Mouse (Mus musculus) spleen, postnatal 4 days (tissue): Measurements from ENCODE around the gene Ncs1.

ENCODE experiments used
- DNase-seq, 2 experiments: peaks; one replicate each; pipeline ENCODE4 v3.0.0; 2022; ENCODE audit warnings: low spot score in 2 of 2

The Ncs1 gene

DNA sequence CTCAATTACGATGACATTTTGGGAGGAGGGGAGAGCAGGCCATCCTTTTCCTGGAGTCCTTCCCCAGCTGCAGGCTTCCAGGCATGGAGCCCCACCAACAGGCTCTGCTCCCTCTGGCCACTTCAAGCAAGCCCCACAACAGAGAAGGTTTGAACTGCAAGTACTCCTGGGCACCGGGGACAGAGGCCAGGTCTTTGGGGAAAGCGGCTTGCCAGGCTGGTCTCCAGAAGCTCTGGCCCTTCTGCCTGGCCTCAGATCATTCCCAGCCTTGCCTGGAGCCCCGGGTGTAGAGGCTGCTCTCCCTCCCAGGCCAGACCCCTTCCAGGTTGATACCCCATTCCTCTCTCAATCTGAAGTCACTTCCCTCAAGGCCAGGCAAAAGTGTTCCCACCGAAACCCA lies 572 bp upstream of the Ncs1 start:
- no peak for DNase-seq

DNA sequence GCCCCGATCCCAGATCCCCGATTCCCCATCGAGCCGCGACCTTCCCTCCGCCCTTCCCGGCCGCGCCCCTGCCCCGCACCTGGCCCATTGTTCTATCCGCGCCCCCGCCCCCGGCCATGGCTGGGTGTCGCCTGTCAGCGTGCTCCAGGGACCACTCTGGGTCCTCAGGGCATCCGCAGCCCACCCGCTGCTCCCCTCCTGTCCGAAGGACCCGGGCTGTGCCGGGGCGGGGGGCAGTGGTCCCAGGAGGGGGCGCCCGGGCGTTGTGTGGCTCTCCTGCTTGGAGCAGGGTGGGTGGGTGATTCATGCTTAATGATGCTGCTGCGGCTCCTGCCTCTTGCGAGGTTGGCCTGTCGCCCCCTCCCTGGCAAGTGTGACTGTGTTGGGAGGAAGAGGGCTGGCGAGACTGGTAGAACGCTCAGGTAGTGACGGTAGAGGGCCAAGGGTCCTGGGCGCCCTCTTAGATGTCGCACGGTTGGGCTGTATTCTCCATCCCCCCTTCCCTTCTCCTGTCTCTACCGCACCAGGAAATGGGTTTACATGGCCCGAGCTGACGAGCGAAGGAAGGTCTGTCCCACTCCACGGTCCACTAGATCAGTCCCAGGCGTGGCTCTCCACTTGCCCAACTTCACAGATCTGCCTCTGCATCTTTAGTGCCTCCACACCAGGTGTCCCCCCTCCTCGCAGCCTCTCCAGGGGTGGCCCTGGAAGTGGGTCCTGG lies 788 bp downstream of the Ncs1 start:
- DNase-seq = no peak

DNA sequence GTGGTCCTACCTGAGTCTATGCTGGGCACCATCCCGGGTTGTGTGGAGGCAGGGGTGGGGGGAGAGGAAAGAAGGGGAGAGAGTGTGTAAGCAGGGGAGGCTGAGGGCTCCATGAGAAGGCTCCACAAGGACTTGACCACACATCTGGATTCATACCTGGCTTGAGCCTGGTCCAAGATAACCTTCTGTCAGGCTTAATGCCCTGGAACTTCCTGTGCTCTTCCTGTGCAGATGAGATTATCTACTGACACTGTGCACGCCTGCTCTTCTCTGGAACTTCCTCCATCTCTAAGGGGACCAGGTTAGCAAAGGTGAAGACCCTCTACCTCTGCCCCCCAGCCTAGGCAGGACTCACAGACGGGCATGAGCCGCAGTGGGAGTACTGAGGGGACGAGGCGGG lies 3.2 kb downstream of the Ncs1 start:
- DNase-seq = no peak

DNA sequence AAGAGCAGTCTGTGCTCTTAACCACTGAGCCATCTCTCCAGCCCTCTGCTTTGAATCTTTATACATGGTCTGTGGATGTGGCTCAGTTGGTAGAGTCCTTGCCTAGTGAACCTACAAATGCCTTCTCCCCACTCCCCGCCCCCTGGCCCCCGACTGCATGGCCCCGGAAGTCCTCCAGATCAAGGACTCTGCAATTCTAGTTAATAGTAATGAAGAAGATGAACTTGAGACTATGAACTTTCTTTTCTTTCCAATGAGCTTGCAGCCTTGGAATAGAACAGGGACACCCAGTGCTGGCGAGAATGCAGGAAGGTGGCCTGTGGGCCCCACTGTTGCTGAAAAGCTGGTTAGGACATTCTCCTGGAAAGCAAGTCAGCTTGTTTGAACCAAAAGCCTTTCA lies 6.5 kb downstream of the Ncs1 start:
- DNase-seq = no peak

DNA sequence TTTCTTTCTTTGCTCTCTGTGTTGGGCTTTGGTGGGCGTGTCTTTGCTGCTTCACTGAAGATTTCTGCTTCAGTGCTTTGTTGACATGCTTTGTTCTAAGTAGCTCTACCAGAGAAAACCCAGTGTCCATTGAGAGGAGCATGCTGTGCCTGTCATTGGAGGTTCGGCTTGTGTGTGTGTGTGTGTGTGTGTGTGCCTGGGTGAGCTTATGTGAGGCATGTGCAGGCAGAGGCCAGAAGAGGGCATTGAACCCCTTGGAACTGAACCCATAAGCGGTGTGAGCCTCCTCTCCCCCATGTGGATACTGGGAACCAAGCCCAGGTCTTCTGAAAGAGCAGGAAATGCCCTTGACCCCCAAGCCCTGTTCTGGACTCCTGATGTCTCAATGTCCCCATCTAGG lies 7.8 kb downstream of the Ncs1 start:
- DNase-seq = no peak

DNA sequence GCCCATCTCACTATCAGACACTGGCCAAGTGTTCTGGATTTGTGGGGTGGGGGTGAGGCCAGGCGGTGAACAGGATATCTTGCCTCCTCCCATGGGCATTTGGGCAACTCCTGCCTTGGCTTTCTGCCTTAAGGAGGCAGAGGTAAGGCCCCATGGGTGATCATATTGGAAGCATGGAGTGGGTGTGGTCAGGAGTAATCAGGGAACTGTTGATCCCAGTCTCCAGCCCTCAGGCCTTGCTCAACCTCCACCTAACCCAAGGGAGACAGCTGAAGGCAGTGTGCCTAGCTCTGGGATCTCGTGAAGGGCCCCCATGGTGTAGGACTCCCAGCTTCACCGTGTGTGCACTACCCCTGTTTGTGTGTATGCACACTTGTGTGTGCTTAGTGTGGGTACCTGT lies 9.2 kb downstream of the Ncs1 start:
- DNase-seq = no peak

DNA sequence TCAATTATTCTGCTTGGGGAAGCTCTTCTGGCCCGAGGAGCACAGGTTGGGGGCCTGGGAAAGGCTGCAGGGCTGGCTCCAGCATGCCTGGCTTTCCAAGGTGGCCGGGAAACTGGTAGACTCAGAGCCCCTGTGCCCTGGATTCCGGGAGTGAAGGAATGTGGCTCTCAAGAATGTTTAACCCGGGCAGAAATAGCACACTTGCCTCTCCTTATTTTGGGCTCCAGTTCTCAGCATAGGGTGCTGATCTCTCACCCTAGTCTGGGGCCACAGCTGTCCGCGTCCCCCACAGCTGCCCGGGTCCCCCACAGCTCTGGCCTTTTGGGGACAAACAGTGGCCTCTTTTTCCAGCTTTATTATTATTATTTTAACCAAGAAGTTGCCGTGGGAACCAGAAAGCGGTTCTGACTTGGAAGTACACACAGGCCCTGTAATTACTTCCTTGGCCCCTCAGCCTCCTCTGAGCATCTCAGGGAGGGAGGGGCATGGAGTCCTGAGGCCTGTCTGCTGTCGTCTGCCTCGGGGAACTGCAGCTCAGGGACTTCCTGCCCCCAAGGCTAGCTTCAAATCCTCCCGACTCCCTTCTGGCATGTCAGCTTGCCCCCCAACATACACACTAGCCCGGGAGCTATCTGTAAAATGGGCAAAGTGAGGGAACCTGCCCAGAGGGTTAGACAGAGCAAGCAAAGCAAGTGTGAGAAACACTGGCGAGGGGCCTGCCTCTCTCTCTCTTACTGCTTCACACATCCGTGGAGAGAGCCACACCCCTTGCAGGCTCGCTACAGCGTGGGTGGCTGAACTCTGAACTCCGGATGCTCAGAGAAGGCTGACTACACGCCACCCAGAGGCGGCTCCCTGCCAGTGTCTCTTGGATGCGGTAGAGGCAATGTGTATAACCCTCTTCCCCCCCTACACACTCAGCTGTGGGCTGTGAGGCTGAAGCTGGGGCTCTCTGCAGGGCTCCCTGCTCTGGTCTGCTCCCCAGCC lies 10.6 kb downstream of the Ncs1 start:
- peak; percentile 71 to 79 for DNase-seq

DNA sequence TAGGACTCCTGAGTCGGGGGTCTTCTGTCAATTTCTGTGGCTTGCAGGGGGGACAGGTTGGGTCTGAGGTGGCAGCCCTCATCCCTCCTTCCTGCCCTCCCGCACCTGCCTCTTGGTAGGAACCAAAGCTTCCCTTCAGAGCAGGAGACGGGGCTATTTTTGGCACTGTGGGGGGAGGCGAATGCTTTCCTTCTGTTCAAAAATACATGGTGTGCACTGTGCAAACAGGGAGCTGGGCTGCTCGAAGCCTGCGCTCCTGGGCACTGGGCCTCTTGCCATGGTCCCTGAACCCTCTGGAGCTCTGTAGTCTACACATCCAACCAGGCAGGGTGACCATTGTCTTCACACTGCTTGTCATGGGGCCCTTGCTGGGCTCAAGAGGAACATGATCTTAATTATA lies 11.5 kb downstream of the Ncs1 start:
- no peak for DNase-seq

DNA sequence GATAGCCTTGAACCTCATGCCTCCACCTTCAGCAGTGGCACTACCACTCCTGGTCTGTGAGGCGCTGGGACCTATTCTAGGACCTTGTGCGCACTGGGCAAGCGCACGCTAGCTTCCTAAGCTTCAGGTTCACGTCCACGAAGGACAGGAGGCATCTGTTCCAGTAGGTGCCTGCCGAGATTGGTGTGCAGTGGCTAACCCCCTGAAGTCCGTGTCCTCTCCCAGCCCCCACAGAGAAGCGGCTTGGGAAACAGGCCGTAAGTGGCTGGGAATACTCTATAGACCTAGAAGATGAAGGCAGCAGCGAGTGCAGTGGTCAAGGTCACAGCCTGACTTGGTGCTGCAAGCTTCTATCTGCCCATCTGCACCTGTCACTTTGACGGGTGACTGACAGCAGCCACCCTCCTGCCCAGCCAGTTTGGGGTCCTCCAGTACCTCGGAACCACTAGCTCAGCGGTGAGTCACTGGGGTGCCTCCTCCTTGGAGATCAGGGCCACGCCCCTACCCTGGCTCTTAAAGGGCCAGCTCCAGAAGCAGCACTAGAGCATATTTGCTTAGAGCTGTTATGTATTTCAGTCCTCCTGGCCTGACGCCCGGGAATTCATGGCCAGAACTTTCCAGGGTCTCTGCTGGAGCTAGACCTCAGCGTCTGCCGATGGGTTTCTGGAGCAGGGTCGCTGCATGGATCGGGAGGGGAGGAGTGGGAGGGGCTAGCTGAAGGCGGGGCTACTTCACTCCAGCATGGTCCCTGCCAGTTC lies 13.2 kb downstream of the Ncs1 start:
- peak in 1 of 2 experiments; percentile 46 for DNase-seq

DNA sequence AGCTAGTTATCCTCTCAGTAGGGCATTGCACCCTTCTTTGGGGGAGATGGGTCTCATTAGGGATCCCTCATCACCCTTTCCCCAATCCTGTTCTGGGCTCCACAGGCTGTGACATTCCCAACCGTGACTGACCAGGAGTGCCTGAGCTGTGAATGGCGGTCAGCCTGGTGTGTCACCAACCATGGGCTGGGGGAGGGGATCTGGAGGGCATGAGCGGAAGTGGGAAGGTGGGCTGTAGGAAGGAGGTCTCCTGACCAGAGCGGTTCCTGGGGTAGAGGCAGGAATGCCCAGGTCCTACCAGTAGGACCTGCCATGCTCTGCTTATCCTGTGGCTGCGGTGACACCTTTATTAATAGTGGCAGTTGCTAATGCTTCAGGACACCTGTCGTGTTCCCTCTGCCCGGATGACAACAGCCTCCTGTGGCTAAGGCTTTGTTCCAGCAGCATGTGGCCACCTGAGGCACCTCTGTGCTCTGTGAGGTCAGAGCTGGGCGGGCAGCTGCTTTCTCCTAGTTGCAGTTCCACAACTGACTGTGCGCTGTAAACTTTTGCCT lies 13.8 kb downstream of the Ncs1 start:
- DNase-seq = no peak

DNA sequence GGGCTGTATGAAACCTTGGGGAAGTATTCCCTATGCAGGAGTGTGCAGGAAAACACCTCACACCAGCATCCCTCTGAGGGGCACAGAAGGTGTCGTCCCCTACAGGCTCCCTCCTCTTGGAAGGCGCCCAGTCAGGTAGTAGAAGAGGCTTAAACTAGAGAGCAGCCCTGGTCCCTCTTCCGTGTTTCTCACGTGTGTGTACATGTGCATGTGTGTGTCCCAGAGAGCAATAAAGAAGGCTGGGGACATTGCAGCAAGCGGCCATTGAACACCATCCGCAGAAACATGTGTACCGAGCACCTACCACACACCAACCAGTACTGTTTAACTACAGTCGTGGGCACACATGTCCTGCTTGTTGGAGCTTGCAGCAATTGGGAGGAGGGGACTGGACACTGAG lies 14.9 kb downstream of the Ncs1 start:
- DNase-seq = no peak

DNA sequence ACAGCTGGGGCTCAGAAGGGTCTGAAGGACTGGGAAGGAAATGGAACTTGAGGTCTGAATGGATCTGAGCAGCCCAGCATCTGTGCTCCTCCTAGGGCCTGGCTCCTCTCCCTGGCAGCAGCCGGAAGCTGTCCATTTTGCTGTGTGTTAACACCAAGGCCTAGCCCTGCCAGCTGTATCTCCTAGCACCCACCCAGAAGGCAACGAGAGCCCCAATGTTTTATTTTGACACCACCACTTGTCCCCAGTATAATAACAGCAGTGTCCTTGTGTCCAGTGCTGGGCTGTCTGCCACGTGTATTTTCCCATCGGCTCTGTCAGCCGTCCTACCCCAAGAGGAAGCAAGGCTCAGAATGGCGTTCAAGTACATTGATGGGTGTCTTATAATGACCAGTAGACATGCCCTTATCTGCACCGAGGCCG lies 17.4 kb downstream of the Ncs1 start:
- no peak for DNase-seq

DNA sequence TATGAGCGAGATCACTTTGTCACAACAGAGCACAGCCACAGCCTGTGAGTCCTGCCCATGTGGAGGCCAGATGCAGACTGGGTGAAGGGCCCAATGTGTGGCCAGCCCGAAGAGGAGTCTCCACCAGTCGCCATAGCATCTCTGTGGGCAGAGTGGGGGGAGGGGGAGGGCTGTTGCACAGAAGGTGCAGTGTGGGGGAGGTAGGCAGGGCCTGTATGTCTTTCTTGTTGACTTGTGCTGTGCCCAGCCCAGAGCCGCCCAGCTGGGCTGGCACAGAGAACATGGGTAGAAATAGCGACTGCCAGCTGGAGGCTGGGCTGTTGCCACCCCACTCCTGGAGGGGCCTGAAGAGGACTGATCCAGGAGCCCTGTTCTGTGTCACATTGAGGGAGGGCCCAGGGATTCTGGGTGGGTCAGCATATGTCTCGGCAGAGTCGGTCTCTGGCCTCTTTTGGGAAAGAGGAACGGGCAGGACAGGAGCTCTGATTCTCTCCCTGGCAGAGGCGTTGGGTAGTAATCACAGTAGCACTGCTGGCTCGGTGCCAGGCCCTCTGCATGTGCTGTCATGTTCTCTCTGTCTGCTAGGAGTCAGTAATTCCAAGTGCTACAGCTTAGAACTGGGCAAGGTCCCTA lies 18.2 kb downstream of the Ncs1 start:
- DNase-seq = no peak

DNA sequence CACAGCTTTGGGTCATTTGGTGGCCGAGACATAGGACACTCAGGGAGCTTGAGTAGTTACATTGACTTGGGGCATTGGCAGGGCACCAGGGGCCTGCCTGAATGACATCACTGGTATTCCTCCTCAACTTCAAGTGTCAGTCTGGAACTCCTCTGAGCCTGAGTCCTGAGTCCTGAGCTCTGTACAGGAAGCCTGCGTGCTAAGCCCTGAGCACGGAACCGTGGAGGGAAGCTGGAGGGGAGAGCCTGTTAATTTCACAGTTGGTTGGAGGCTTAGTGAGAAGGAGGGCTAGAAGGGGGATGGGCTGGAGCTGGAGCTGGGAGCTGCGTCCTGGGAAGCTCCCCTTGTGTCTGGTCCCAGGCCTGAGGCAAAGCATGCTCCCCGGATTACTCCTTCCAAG lies 21.8 kb downstream of the Ncs1 start:
- DNase-seq = no peak

DNA sequence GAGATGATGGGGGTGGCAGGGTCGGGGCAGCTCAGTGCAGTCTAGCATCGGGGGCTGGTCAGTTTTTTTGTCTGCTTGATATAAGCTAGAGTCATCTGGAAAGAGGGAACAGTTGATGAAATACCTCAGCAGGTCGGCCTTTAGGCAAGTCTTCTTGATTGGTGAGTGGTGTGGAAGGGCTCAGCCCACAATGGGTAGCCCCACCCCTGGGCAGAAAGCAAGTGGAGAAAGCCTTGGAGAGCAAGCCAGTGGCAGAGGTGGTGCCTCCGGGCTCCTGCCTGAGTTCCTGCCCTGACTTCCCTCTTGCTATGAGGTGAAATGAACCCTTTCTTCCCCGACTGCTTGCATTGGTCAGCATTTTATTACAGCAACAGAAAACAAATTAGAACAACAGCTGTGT lies 23.0 kb downstream of the Ncs1 start:
- no peak for DNase-seq

DNA sequence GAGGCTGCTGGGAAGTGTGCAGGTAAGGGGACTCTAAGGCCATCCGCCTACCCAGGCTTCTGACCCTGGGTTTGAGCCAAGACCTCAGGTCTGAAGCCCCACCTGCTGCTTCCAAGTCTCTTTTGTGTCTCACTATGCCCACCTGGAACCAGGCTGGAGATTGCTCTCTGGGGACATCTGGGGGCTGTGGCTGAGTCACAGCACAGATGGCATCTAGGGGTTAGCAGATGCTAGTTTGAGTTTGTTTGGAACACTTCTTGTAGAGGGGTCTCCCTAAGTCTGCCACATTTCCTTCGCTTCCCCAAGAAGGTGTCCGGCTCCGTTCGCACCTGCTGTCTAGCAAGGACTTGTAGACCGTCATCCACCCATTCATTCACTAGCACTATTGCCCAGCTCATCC lies 23.6 kb downstream of the Ncs1 start:
- no peak for DNase-seq

DNA sequence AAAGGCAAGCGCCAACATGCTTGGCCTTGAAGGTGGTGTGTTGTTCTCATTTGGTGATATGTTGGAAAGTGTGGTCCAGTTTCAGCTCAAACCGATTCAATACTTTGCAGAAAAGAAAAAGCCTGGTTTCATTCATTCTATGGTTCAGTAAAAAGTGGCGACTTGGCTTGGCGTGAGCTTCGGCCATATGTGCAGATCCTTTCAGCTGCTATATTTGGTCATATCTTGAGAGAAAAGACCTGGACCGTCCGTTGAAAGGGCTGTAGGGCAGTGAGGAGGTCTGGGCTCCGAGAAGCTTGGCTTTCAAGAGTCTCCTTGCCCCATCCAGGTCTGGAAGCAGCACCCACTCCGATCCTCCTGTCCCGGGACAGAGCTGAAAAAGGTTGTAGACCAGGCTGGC lies 24.2 kb downstream of the Ncs1 start:
- no peak for DNase-seq

DNA sequence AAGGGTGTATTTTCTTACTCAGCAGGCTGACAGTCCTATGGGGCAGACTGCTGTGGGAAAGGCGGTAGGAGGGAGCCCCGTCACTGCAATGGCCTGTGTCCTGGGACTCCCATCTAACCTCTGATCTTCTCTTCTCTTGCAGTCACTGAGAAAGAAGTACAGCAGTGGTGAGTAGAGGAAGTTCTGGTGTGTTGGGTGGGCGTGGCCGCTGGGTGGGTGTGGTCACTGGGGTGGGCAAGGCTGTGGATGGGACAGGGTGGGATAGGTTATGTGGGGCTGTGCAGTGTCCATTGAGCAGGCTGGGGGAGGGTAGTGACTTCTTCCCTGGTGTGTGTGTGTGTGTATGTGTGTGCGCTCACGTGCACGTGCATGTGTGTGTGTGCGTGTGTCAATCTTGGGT lies 24.8 kb downstream of the Ncs1 start:
- no peak for DNase-seq

DNA sequence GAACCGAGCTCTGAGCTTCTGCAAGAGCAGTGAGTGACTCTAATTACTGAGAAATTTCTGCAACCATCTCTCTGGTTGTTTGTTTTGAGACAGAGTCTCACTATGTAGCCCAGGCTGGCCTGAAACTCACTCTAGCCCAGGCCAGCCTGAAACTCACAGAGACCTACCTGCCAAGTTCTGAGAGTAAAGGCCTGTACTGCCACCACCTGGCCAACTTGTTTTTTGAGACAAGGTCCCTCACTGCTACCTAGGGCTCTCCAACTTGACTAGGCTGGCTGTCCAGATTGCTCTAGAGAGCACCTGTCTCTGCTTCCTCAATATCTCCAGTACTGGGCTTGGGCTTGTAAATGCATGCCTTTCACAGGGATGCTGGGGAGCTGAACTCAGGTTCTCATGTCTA lies 25.4 kb downstream of the Ncs1 start:
- DNase-seq = no peak

DNA sequence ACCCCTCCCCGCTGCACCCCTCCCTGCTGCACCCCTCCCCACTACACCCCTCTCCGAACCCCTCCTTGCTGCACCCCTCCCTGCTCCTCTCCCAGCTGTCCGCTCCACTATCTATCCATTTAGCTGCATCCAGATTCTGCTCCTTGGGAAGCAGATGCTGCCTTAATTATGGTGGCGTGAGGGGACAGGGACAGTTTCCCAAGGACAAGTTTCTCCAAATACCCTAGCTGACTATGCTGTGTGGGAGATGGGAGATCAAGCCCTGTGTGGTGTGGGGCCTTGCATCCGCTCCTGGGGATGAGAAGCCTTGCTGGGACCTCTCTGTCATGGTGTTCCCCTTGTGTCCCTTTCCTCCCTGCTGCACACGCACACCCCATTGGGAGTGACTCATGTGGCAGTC lies 29.4 kb downstream of the Ncs1 start:
- DNase-seq = no peak

DNA sequence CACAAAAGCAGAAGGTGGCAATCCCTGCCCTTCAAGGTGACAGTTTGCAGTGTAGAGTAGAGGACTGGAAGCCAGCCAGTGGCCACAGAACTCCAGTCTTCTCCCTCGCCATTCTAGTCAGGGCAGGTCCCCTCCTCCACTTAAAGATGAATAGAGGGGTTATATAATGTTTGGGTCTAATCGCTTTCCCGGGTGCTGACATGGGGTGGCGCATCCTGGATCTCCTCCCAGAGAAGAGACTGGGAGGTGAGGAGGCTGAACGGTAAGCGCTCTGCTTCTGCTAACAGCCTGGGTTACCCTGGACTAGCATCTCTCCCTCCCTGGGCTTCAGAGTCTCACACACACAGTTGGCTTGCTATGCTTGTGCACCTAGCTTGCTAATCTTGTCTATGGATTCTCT lies 32.2 kb downstream of the Ncs1 start:
- no peak for DNase-seq

DNA sequence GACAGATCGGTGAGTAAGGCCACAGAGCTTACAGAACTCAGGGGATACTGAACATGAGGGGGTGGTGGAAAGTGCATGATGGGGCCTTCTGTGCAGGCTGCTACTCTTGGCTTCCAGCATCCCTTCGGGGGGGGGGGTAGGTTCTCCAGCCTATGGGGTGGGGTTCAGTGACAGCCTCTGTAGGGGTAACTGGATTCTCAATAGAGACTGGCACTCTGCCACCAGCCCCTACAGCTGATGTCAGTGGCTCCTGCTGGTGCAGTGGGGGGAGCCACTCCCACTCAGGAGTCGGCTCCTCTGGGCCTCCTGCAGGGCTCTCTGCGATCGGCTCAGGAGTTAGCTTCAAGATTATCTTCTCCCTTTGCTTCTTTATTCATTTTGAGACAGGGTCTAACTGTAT lies 32.9 kb downstream of the Ncs1 start:
- no peak for DNase-seq
